9 mouse cellular contexts compared by ENCODE assay signal in genomic region chrX:7713764-7714134, GRCm38 (mm10). TPM values are rescaled to one million over a fixed set of nuclear protein-coding genes. Genes with fewer than 3 reads are reported as not detected.
DNase-seq lines count a peak whose midpoint lies in the region; ATAC-seq and TF ChIP-seq lines count a peak whose summit lies in the region.
"Not testable (repeated sequence)": the region's sequence is repeated elsewhere in the genome, so short reads cannot be mapped to it uniquely, and the experiment has no call there.
"Had no signal": no experiment of that assay in that cellular context is flagged by ENCODE, and none has a peak within 500 bp of the region (broad histone marks: within the 10 kb centered on the region; RNA-seq: fewer than 3 reads in every experiment).

No protein-coding gene starts in this region.

- H3K27me3 ChIP-seq in E14TG2a.4 (ENCODE audit: insufficient read depth, low read length); embryonic facial prominence, embryonic 11.5 days (ENCODE audit: control insufficient read depth, insufficient read depth, low read length); forebrain, embryonic 15.5 days; kidney, embryonic 14.5 days (ENCODE audit: control insufficient read depth, insufficient read depth, low read length); liver, embryonic 12.5 days (replicated peaks); midbrain, embryonic 10.5 days (ENCODE audit: low read depth, poor library complexity, severe bottlenecking): not testable (repeated sequence)

- not testable (repeated sequence) for H3K27ac ChIP-seq in embryonic facial prominence, embryonic 11.5 days (replicated peaks; ENCODE audit: low read depth, low read length); forebrain, embryonic 15.5 days (replicated peaks); kidney, embryonic 14.5 days (ENCODE audit: low read depth, low read length); liver, embryonic 12.5 days; olfactory bulb, adult 2 months (ENCODE audit: insufficient read depth, low read depth, low read length)
- H3K27ac ChIP-seq in midbrain, embryonic 10.5 days (replicated peaks): peak overlapping the region; percentile 75

- peaks cover 11% of the 10 kb centered on the region; the same call in 1 of the 2 replicates for H3K36me3 ChIP-seq in E14TG2a.4 (ENCODE audit: insufficient read depth, low read length)
- H3K36me3 ChIP-seq in embryonic facial prominence, embryonic 11.5 days (replicated peaks; ENCODE audit: control insufficient read depth, insufficient read depth, low read depth, low read length); forebrain, embryonic 15.5 days; kidney, embryonic 14.5 days (ENCODE audit: control insufficient read depth, insufficient read depth, low read length); liver, embryonic 12.5 days; midbrain, embryonic 10.5 days: not testable (repeated sequence)

- not testable (repeated sequence) for H3K4me1 ChIP-seq in E14TG2a.4 (replicated peaks; ENCODE audit: low read depth, low read length); embryonic facial prominence, embryonic 11.5 days (ENCODE audit: control insufficient read depth, insufficient read depth, low read length); forebrain, embryonic 15.5 days; kidney, embryonic 14.5 days (ENCODE audit: control insufficient read depth, insufficient read depth, low read length); liver, embryonic 12.5 days; midbrain, embryonic 10.5 days; olfactory bulb, adult 2 months (ENCODE audit: control insufficient read depth, insufficient read depth, low read length)

- not testable (repeated sequence) for ATAC-seq in embryonic facial prominence, embryonic 11.5 days (replicated peaks; ENCODE audit: insufficient number of reproducible peaks, low FRiP score, low TSS enrichment, low read depth); forebrain, embryonic 15.5 days (replicated peaks); kidney, embryonic 14.5 days (ENCODE audit: low FRiP score, low TSS enrichment)
- ATAC-seq in hematopoietic stem cell, adult 5-6 weeks (replicated peaks in 1 of 2; ENCODE audit: insufficient read depth in 1 of 2, low FRiP score in 2 of 2, low TSS enrichment in 1 of 2, low read depth in 1 of 2, poor library complexity in 2 of 2, severe bottlenecking in 2 of 2): 0 out of 4 replicates have a peak, but pooled peaks have one; percentile 5 to 29
- peak; percentile 41 for ATAC-seq in liver, embryonic 12.5 days

- DNase-seq in embryonic facial prominence, embryonic 11.5 days (ENCODE audit: low spot score); midbrain, embryonic 10.5 days (ENCODE audit: low spot score): not testable (repeated sequence)

- H3K4me2 ChIP-seq in embryonic facial prominence, embryonic 11.5 days (ENCODE audit: low read depth, low read length): peak overlapping the region; percentile 39
- H3K4me2 ChIP-seq in forebrain, embryonic 15.5 days (replicated peaks): peak overlapping the region; percentile 45
- peak overlapping the region; percentile 36 for H3K4me2 ChIP-seq in kidney, embryonic 14.5 days (replicated peaks; ENCODE audit: low read depth, low read length)
- peak overlapping the region; percentile 63 for H3K4me2 ChIP-seq in liver, embryonic 12.5 days

- H3K4me3 ChIP-seq in E14TG2a.4 (replicated peaks; ENCODE audit: low read length): peak overlapping the region; percentile 76
- peak overlapping the region; percentile 23 for H3K4me3 ChIP-seq in embryonic facial prominence, embryonic 11.5 days (ENCODE audit: low read depth, low read length)
- H3K4me3 ChIP-seq in forebrain, embryonic 15.5 days: peak overlapping the region; percentile 35
- H3K4me3 ChIP-seq in kidney, embryonic 14.5 days (ENCODE audit: low read length): peak overlapping the region; percentile 33; the same call in 1 of the 2 replicates
- H3K4me3 ChIP-seq in liver, embryonic 12.5 days: peak overlapping the region; percentile 54
- H3K4me3 ChIP-seq in midbrain, embryonic 10.5 days: peak overlapping the region; percentile 52
- H3K4me3 ChIP-seq in olfactory bulb, adult 2 months (ENCODE audit: insufficient read depth, low read depth, low read length): peak overlapping the region; percentile 30; the same call in 1 of the 2 replicates

- WGBS in embryonic facial prominence, embryonic 11.5 days: 31% methylated on average over 4 of the region's 12 CpGs
- WGBS in forebrain, embryonic 15.5 days: 27% methylated on average over 6 of the region's 12 CpGs
- 40% methylated on average over 5 of the region's 12 CpGs for WGBS in kidney, embryonic 14.5 days
- WGBS in liver, embryonic 12.5 days (ENCODE audit: insufficient replicate concordance): 15% methylated on average over 5 of the region's 12 CpGs
- WGBS in midbrain, embryonic 10.5 days: 30% methylated on average over 6 of the region's 12 CpGs
- 24% methylated on average over 6 of the region's 12 CpGs for WGBS in olfactory bulb, adult 2 months

- not testable (repeated sequence) for H3K9ac ChIP-seq in embryonic facial prominence, embryonic 11.5 days (replicated peaks; ENCODE audit: low read length)
- H3K9ac ChIP-seq in forebrain, embryonic 15.5 days (replicated peaks): peak overlapping the region; percentile 41; the same call in 1 of the 2 replicates
- H3K9ac ChIP-seq in kidney, embryonic 14.5 days (ENCODE audit: low read depth, low read length): peak overlapping the region; percentile 48; the same call in 1 of the 2 replicates
- peak overlapping the region; percentile 44 for H3K9ac ChIP-seq in liver, embryonic 12.5 days

- TF ChIP-seq CTCF in E14TG2a.4 (conservative IDR thresholded peaks at IDR 0.05; ENCODE audit: low read length); olfactory bulb, adult 2 months (IDR thresholded peaks at IDR 0.05; ENCODE audit: insufficient read depth, low read depth, low read length): not testable (repeated sequence)

- TF ChIP-seq POLR2A in olfactory bulb, adult 2 months (IDR thresholded peaks at IDR 0.05; ENCODE audit: insufficient read depth, low read depth, low read length): not testable (repeated sequence)

- H3K9me3 ChIP-seq in E14TG2a.4 (ENCODE audit: low read length); embryonic facial prominence, embryonic 11.5 days (replicated peaks; ENCODE audit: control insufficient read depth, low read length); forebrain, embryonic 15.5 days; kidney, embryonic 14.5 days (ENCODE audit: control insufficient read depth, low read length); liver, embryonic 12.5 days (replicated peaks); midbrain, embryonic 10.5 days (replicated peaks): not testable (repeated sequence)

RNA-seq across cellular contexts. Expression of gene Wdr45, which starts 0.4 kb away (rescaled TPM):
- 17.3 and 22.6 TPM in 2 replicates for polyA plus RNA-seq in embryonic facial prominence, embryonic 11.5 days (2014; fragmentation: Nextera tagmentation; extraction: Ambion mirVana)
- 38.0 and 43.1 TPM in 2 replicates for polyA plus RNA-seq in forebrain, embryonic 15.5 days (2015; fragmentation: Nextera tagmentation; extraction: Ambion mirVana)
- 31.2 and 46.8 TPM in 2 replicates for total RNA-seq in hematopoietic stem cell, adult 5-6 weeks (2017)
- 26.0 and 34.0 TPM in 2 replicates for polyA plus RNA-seq in kidney, embryonic 14.5 days (2014; fragmentation: Nextera tagmentation; extraction: Ambion mirVana)
- 14.6 and 15.6 TPM in 2 replicates for polyA plus RNA-seq in liver, embryonic 12.5 days (2016; fragmentation: Nextera tagmentation; extraction: Ambion mirVana)
- polyA plus RNA-seq in midbrain, embryonic 10.5 days (2016; fragmentation: Nextera tagmentation; extraction: Ambion mirVana): 16.7 and 23.2 TPM in 2 replicates
- not detected in 2 replicates for polyA plus RNA-seq in olfactory bulb, adult 2 months (2012; ENCODE audit: insufficient read depth, insufficient read length, low replicate concordance, missing spikeins)

RNA-seq across cellular contexts. Expression of gene Gm45208, which starts 8.3 kb away (rescaled TPM):
- polyA plus RNA-seq in embryonic facial prominence, embryonic 11.5 days (2014; fragmentation: Nextera tagmentation; extraction: Ambion mirVana): not detected in 2 replicates
- polyA plus RNA-seq in forebrain, embryonic 15.5 days (2015; fragmentation: Nextera tagmentation; extraction: Ambion mirVana): 0.84 TPM in 1 of 2 replicates, not detected in the other
- total RNA-seq in hematopoietic stem cell, adult 5-6 weeks (2017): not detected in 2 replicates
- 0.23 TPM in 1 of 2 replicates, not detected in the other for polyA plus RNA-seq in kidney, embryonic 14.5 days (2014; fragmentation: Nextera tagmentation; extraction: Ambion mirVana)
- not detected in 2 replicates for polyA plus RNA-seq in liver, embryonic 12.5 days (2016; fragmentation: Nextera tagmentation; extraction: Ambion mirVana)
- polyA plus RNA-seq in midbrain, embryonic 10.5 days (2016; fragmentation: Nextera tagmentation; extraction: Ambion mirVana): 0.36 and 0.50 TPM in 2 replicates
- polyA plus RNA-seq in olfactory bulb, adult 2 months (2012; ENCODE audit: insufficient read depth, insufficient read length, low replicate concordance, missing spikeins): not detected in 2 replicates
- total RNA-seq: layer of hippocampus, postnatal 10 days had no signal

RNA-seq across cellular contexts. Expression of gene Praf2, which starts 14.5 kb away (rescaled TPM):
- 85.4 and 88.7 TPM in 2 replicates for polyA plus RNA-seq in embryonic facial prominence, embryonic 11.5 days (2014; fragmentation: Nextera tagmentation; extraction: Ambion mirVana)
- 104 and 107 TPM in 2 replicates for polyA plus RNA-seq in forebrain, embryonic 15.5 days (2015; fragmentation: Nextera tagmentation; extraction: Ambion mirVana)
- total RNA-seq in hematopoietic stem cell, adult 5-6 weeks (2017): 7.0 and 7.1 TPM in 2 replicates
- polyA plus RNA-seq in kidney, embryonic 14.5 days (2014; fragmentation: Nextera tagmentation; extraction: Ambion mirVana): 74.5 and 80.1 TPM in 2 replicates
- 13.0 and 13.4 TPM in 2 replicates for polyA plus RNA-seq in liver, embryonic 12.5 days (2016; fragmentation: Nextera tagmentation; extraction: Ambion mirVana)
- 85.9 and 90.5 TPM in 2 replicates for polyA plus RNA-seq in midbrain, embryonic 10.5 days (2016; fragmentation: Nextera tagmentation; extraction: Ambion mirVana)
- not detected in 2 replicates for polyA plus RNA-seq in olfactory bulb, adult 2 months (2012; ENCODE audit: insufficient read depth, insufficient read length, low replicate concordance, missing spikeins)

RNA-seq across cellular contexts. Expression of gene Gpkow, which starts 16.8 kb away (rescaled TPM):
- polyA plus RNA-seq in embryonic facial prominence, embryonic 11.5 days (2014; fragmentation: Nextera tagmentation; extraction: Ambion mirVana): 42.2 and 44.2 TPM in 2 replicates
- polyA plus RNA-seq in forebrain, embryonic 15.5 days (2015; fragmentation: Nextera tagmentation; extraction: Ambion mirVana): 47.4 and 50.2 TPM in 2 replicates
- 20.3 and 25.5 TPM in 2 replicates for total RNA-seq in hematopoietic stem cell, adult 5-6 weeks (2017)
- polyA plus RNA-seq in kidney, embryonic 14.5 days (2014; fragmentation: Nextera tagmentation; extraction: Ambion mirVana): 21.3 and 47.4 TPM in 2 replicates
- 18.9 and 20.8 TPM in 2 replicates for polyA plus RNA-seq in liver, embryonic 12.5 days (2016; fragmentation: Nextera tagmentation; extraction: Ambion mirVana)
- 40.2 and 44.5 TPM in 2 replicates for polyA plus RNA-seq in midbrain, embryonic 10.5 days (2016; fragmentation: Nextera tagmentation; extraction: Ambion mirVana)
- not detected in 2 replicates for polyA plus RNA-seq in olfactory bulb, adult 2 months (2012; ENCODE audit: insufficient read depth, insufficient read length, low replicate concordance, missing spikeins)

RNA-seq across cellular contexts. Expression of gene Magix, which starts 32.7 kb away (rescaled TPM):
- polyA plus RNA-seq in embryonic facial prominence, embryonic 11.5 days (2014; fragmentation: Nextera tagmentation; extraction: Ambion mirVana): 0.10 and 0.15 TPM in 2 replicates
- 0.11 and 0.13 TPM in 2 replicates for polyA plus RNA-seq in forebrain, embryonic 15.5 days (2015; fragmentation: Nextera tagmentation; extraction: Ambion mirVana)
- 0.40 and 0.75 TPM in 2 replicates for total RNA-seq in hematopoietic stem cell, adult 5-6 weeks (2017)
- polyA plus RNA-seq in kidney, embryonic 14.5 days (2014; fragmentation: Nextera tagmentation; extraction: Ambion mirVana): 0.28 and 0.29 TPM in 2 replicates
- polyA plus RNA-seq in liver, embryonic 12.5 days (2016; fragmentation: Nextera tagmentation; extraction: Ambion mirVana): 0.04 TPM in 1 of 2 replicates, not detected in the other
- polyA plus RNA-seq in midbrain, embryonic 10.5 days (2016; fragmentation: Nextera tagmentation; extraction: Ambion mirVana): 0.10 TPM in 1 of 2 replicates, not detected in the other
- polyA plus RNA-seq in olfactory bulb, adult 2 months (2012; ENCODE audit: insufficient read depth, insufficient read length, low replicate concordance, missing spikeins): not detected in 2 replicates

Comparison
In these comparisons a context has a peak if more than half of its experiments do, and no peak if none do; other contexts are left out.
1. H3K4me3 ChIP-seq: peak in every context shown above with its lines; median percentile 76 in E14TG2a.4; 54 in liver, embryonic 12.5 days; 52 in midbrain, embryonic 10.5 days; 35 in forebrain, embryonic 15.5 days; 33 in kidney, embryonic 14.5 days; 30 in olfactory bulb, adult 2 months; 23 in embryonic facial prominence, embryonic 11.5 days.
2. RNA of gene Praf2, which starts 14.5 kb away (polyA plus RNA-seq): 104 to 107 TPM in forebrain, embryonic 15.5 days, 85.9 to 90.5 TPM in midbrain, embryonic 10.5 days, 85.4 to 88.7 TPM in embryonic facial prominence, embryonic 11.5 days, 74.5 to 80.1 TPM in kidney, embryonic 14.5 days and 13.0 to 13.4 TPM in liver, embryonic 12.5 days; not detected in olfactory bulb, adult 2 months; every median in the first group is over 10 times any median in the second.
3. Peak in every context shown above with its lines, with median percentiles within 50 percentile points of each other: H3K4me2 ChIP-seq.